Mouse (Mus musculus) myocyte (in vitro differentiated cells): ENCODE measurements around the gene Grin1. TPM values are rescaled to one million over a fixed set of nuclear protein-coding genes. Genes with fewer than 3 reads are reported as not detected.

Experiments used
- H3K27me3 ChIP-seq: one replicate; pipeline ENCODE4 v1.6.1; 2011; ENCODE audit not compliant: control insufficient read depth, insufficient read depth, insufficient read length
- H3K36me3 ChIP-seq: one replicate; pipeline ENCODE4 v1.6.1; 2011; ENCODE audit not compliant: control insufficient read depth, insufficient read depth
- H3K4me2 ChIP-seq: one replicate; pipeline ENCODE4 v1.6.1; 2011; ENCODE audit warnings: low read depth, control low read depth
- H3K4me3 ChIP-seq: one replicate; pipeline ENCODE4 v1.5.1; 2011; ENCODE audit warnings: mild to moderate bottlenecking, control low read depth, moderate library complexity
- H3K79me2 ChIP-seq: one replicate; pipeline ENCODE4 v1.6.1; 2011; ENCODE audit not compliant: control insufficient read depth, insufficient read depth
- H3ac ChIP-seq: one replicate; pipeline ENCODE4 v1.6.1; 2011; ENCODE audit not compliant: control insufficient read depth, insufficient read length
- CEBPB ChIP-seq: IDR thresholded peaks from 2 replicates; pipeline ENCODE4 v1.6.1; 2011; ENCODE audit warnings: mild to moderate bottlenecking, moderate library complexity; ENCODE audit not compliant: poor library complexity, insufficient read depth, severe bottlenecking
- E2F4 ChIP-seq: IDR thresholded peaks from one replicate; pipeline ENCODE4 v1.6.1; 2011; ENCODE audit warnings: mild to moderate bottlenecking, control low read depth, moderate library complexity; ENCODE audit not compliant: insufficient read depth
- MAX ChIP-seq: IDR thresholded peaks from one replicate; pipeline ENCODE4 v1.6.1; 2011; ENCODE audit warnings: low read depth, mild to moderate bottlenecking, control low read depth
- MYOD1 ChIP-seq, 3 experiments: IDR thresholded peaks; one replicate each; pipeline ENCODE4 v1.6.1; 2011; ENCODE audit warnings: control low read depth in 2 of 3, low read depth in 2 of 3, mild to moderate bottlenecking in 2 of 3, moderate library complexity in 1 of 3; ENCODE audit not compliant: insufficient read length in 2 of 3, control insufficient read depth in 1 of 3
- MYOG ChIP-seq, 3 experiments: IDR thresholded peaks; one replicate each; pipeline ENCODE4 v1.6.1; 2011; ENCODE audit warnings: control low read depth in 2 of 3, low read depth in 2 of 3, mild to moderate bottlenecking in 2 of 3; ENCODE audit not compliant: insufficient read length in 2 of 3, control insufficient read depth in 1 of 3, insufficient read depth in 1 of 3
- POLR2A ChIP-seq: IDR thresholded peaks from one replicate; pipeline ENCODE4 v1.6.1; 2011; ENCODE audit warnings: low read depth, mild to moderate bottlenecking, control low read depth, moderate library complexity; ENCODE audit not compliant: insufficient read length
- POLR2AphosphoS2 ChIP-seq: IDR thresholded peaks from one replicate; pipeline ENCODE4 v1.6.1; 2011; ENCODE audit warnings: low read depth, control low read depth; ENCODE audit not compliant: insufficient read length
- REST ChIP-seq: IDR thresholded peaks from one replicate; pipeline ENCODE4 v1.6.1; 2011; ENCODE audit warnings: mild to moderate bottlenecking, control low read depth, moderate library complexity; ENCODE audit not compliant: insufficient read depth, insufficient read length
- SRF ChIP-seq: IDR thresholded peaks from one replicate; pipeline ENCODE4 v1.6.1; 2011; ENCODE audit warnings: low read depth; ENCODE audit not compliant: control insufficient read depth, insufficient read length
- TCF12 ChIP-seq: IDR thresholded peaks from one replicate; pipeline ENCODE4 v1.6.1; 2011; ENCODE audit warnings: mild to moderate bottlenecking, control low read depth; ENCODE audit not compliant: poor library complexity, insufficient read depth, severe bottlenecking
- TCF3 ChIP-seq: IDR thresholded peaks from one replicate; pipeline ENCODE4 v1.6.1; 2011; ENCODE audit warnings: low read depth, control low read depth; ENCODE audit not compliant: insufficient read length
- USF1 ChIP-seq: IDR thresholded peaks from one replicate; pipeline ENCODE4 v1.6.1; 2011; ENCODE audit warnings: low read depth, mild to moderate bottlenecking, control low read depth, moderate library complexity
- polyA plus RNA-seq: library from polyadenylated mRNA; unstranded; fragments of >200 nt; fragmentation: generic; extraction: Trizol; gene quantifications from one replicate; pipeline ENCODE4 v1.2.1, GENCODE M21; 2012; ENCODE audit warnings: missing spikeins

The Grin1 gene
- polyA plus RNA-seq, 1 experiment: 0.12 TPM

DNA sequence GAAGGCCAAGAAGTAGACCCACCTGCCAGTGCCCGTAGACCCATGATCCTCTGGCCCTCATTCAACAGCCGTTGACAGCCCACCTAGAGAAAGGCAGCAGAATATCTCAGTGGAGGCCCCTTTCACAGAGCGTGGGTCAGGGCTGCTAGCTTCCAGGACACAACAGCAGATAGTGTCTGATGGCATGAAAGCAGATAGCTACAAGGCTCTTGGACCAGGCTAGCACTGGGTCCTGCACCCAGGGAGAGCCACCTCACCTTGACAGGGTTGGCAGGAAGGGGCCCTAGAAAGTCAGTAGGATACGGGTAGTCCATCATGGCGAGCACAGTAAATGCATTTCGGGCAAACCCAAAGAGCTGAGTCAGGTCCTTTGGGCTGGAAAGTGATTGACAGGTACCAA is 35.2 kb upstream of the Grin1 start:
- no peaks in the 10 kb centered on the region for H3K27me3 ChIP-seq
- H3ac ChIP-seq: no peak overlapping the region
- H3K4me2 ChIP-seq: no peak overlapping the region
- H3K36me3 ChIP-seq: peaks cover 28% of the 10 kb centered on the region
- H3K79me2 ChIP-seq: no peaks in the 10 kb centered on the region
- TF ChIP-seq TCF12: no peak
- TF ChIP-seq SRF: no peak
- TF ChIP-seq REST: no peak
- TF ChIP-seq E2F4: no peak
- no peak for TF ChIP-seq MAX
- no peak for TF ChIP-seq CEBPB
- no peak for TF ChIP-seq POLR2AphosphoS2
- TF ChIP-seq USF1: no peak
- TF ChIP-seq MYOG (IDR thresholded peaks at IDR 0.05; ENCODE audit: control insufficient read depth in 1 of 3, insufficient read depth in 1 of 3, insufficient read length in 2 of 3, low read depth in 2 of 3): no peak
- TF ChIP-seq TCF3: no peak
- TF ChIP-seq MYOD1 (IDR thresholded peaks at IDR 0.05; ENCODE audit: control insufficient read depth in 1 of 3, insufficient read length in 2 of 3, low read depth in 2 of 3): no peak
- no peak for TF ChIP-seq POLR2A
- H3K4me3 ChIP-seq: no peak overlapping the region

DNA sequence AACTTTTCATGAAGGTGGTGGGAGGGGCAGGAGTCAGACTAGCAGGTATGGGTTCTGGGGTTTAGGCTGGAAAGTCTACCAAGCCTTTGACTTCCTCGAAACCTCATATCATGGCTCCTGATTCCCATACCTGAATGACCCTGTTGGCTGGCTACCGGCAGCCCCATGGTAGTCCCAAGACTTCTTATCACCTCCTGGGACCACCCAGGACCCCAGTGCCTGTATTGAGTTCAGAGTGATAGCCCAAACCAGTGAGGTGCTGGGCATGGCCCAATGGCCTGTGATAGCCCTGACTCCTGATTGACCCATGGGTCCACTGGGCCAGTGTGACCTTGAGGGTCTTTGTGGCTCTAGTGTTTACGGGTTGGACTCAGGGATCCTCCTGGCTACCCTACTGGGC is 31.7 kb upstream of the Grin1 start:
- Histone ChIP-seq H3K79me2 (no peaks in the 10 kb centered on the region), H3K4me3 (no peak overlapping the region), H3K4me2 (no peak overlapping the region), H3K36me3 (peaks cover 39% of the 10 kb centered on the region), H3ac (no peak overlapping the region), H3K27me3 (no peaks in the 10 kb centered on the region)
- TF ChIP-seq MYOG (IDR thresholded peaks at IDR 0.05; ENCODE audit: control insufficient read depth in 1 of 3, insufficient read depth in 1 of 3, insufficient read length in 2 of 3, low read depth in 2 of 3) (no peak), CEBPB (no peak), E2F4 (no peak), TCF3 (no peak), USF1 (no peak), POLR2AphosphoS2 (no peak), REST (no peak), POLR2A (no peak), MAX (no peak), MYOD1 (IDR thresholded peaks at IDR 0.05; ENCODE audit: control insufficient read depth in 1 of 3, insufficient read length in 2 of 3, low read depth in 2 of 3) (no peak), SRF (no peak), TCF12 (no peak)

DNA sequence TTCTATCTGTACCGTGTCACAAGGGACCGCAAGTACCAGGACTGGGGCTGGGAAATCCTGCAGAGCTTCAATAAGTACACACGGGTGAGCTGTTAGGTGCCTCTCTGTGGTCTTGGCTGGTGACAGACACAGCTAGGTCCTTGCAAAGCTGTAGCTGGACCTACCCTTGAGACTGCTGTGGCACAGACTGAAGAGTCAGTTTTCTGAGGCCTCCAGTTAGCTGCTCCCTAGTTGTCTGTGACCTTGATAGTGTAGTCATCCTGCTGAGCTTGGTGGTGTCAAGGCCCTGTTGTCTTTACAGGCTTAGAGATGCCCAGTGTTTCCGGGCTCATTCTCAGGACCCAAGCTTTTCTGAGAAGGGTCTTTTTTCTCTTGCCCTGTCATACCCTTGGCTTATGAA is 30.5 kb upstream of the Grin1 start:
- no peak overlapping the region for H3ac ChIP-seq
- no peak overlapping the region for H3K4me3 ChIP-seq
- peaks cover 42% of the 10 kb centered on the region for H3K36me3 ChIP-seq
- H3K79me2 ChIP-seq: no peaks in the 10 kb centered on the region
- H3K27me3 ChIP-seq: no peaks in the 10 kb centered on the region
- H3K4me2 ChIP-seq: no peak overlapping the region
- TF ChIP-seq CEBPB: no peak
- no peak for TF ChIP-seq MYOD1 (IDR thresholded peaks at IDR 0.05; ENCODE audit: control insufficient read depth in 1 of 3, insufficient read length in 2 of 3, low read depth in 2 of 3)
- TF ChIP-seq USF1: no peak
- no peak for TF ChIP-seq REST
- TF ChIP-seq POLR2AphosphoS2: no peak
- TF ChIP-seq TCF3: no peak
- TF ChIP-seq POLR2A: no peak
- no peak for TF ChIP-seq MYOG (IDR thresholded peaks at IDR 0.05; ENCODE audit: control insufficient read depth in 1 of 3, insufficient read depth in 1 of 3, insufficient read length in 2 of 3, low read depth in 2 of 3)

DNA sequence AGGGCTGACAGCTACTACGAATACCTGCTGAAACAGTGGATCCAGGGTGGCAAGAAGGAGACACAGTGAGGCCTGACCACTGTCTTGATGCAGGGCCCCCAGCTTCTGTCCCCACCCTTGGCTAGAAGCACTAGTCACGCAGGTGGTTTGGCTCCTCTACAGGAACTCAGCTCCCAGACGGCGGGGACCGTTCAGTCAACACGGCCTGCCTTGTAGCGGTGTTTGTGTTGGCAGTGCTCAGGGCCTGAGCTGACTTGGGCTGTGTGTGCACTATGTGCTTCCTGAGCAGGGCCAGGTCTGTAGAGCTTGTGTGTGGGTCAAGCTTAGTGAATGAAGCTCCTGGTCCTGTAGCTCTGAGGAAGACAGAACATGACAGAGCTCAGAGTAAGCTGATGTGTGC is 29.2 kb upstream of the Grin1 start:
- no peak overlapping the region for H3ac ChIP-seq
- no peak overlapping the region for H3K4me3 ChIP-seq
- TF ChIP-seq POLR2A (no peak), MYOG (IDR thresholded peaks at IDR 0.05; ENCODE audit: control insufficient read depth in 1 of 3, insufficient read depth in 1 of 3, insufficient read length in 2 of 3, low read depth in 2 of 3) (no peak), MYOD1 (IDR thresholded peaks at IDR 0.05; ENCODE audit: control insufficient read depth in 1 of 3, insufficient read length in 2 of 3, low read depth in 2 of 3) (no peak), TCF12 (no peak), USF1 (no peak), TCF3 (no peak), REST (no peak), SRF (no peak), POLR2AphosphoS2 (no peak), E2F4 (no peak), MAX (no peak), CEBPB (no peak)

DNA sequence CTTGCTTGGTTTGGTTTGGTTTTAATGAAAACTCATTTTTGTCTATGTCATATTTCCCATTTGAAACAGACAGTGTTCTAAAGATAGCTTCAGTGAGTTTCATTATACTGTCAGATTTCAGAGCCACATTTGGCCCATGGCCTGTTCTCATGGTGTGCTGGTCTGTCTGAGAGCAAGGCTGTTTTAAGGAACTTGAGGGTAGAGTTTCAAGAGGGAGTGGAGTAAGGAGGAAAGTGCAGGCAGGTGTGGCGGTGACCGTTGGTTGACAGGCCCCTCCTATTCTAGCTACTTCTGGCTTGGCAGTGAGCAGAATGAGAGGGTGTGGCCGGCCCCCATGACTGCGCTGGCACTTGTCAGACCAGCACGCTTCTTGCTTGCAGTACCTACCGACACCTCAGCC is 19.3 kb upstream of the Grin1 start:
- TF ChIP-seq MAX: no peak
- TF ChIP-seq CEBPB: no peak
- H3K79me2 ChIP-seq: peaks cover 6% of the 10 kb centered on the region
- H3ac ChIP-seq: no peak overlapping the region
- no peak overlapping the region for H3K4me2 ChIP-seq
- no peaks in the 10 kb centered on the region for H3K27me3 ChIP-seq
- H3K4me3 ChIP-seq: no peak overlapping the region
- peaks cover 28% of the 10 kb centered on the region for H3K36me3 ChIP-seq

More for the DNA sequence above, 29.2 kb upstream of the Grin1 start:
- no peaks in the 10 kb centered on the region for H3K27me3 ChIP-seq
- peaks cover 47% of the 10 kb centered on the region for H3K36me3 ChIP-seq
- H3K4me2 ChIP-seq: no peak overlapping the region
- no peaks in the 10 kb centered on the region for H3K79me2 ChIP-seq
